Mouse (Mus musculus): Measurements from ENCODE around the gene Hoxd12.

Gene Hoxd12

GRCm38 (mm10) chr2:74706393-74706960 lies 31.7 kb downstream of the Hoxd12 start:
- DNase-seq (ENCODE audit: extremely low read depth, insufficient read length, low spot score) = no peak

GRCm38 (mm10) chr2:74707599-74707998 lies 32.8 kb downstream of the Hoxd12 start:
- DNase-seq (ENCODE audit: extremely low read depth, insufficient read length, low spot score) = no peak

DNA sequence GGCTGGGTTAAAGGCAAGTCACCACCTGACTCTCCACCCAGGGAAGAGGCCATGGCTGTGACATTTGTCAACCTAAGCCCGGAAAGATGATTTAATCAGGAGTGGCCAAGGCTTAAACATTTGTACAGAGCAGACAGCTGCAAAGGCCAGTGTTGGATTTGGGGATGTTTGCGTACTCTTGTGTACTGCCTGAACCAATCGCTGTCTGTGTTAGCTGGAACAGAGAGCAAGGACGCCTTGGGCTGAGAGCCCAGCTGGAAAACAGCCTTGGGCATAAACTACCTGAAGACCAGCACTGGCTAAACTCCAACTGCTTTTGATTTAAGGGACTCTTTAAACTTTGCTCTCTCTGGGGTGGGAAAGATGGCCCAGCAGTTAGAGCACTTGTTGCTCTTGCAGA lies 33.9 kb downstream of the Hoxd12 start:
- no peak for DNase-seq (ENCODE audit: extremely low read depth, insufficient read length, low spot score)

- DNase-seq (ENCODE audit: extremely low read depth, insufficient read length, low spot score) = no peak
These were observed 34.9 kb downstream of the Hoxd12 start for GRCm38 (mm10) chr2:74709465-74710419.

- DNase-seq (ENCODE audit: extremely low read depth, insufficient read length, low spot score) = no peak
These were observed 36.2 kb downstream of the Hoxd12 start for GRCm38 (mm10) chr2:74710929-74711543.

- DNase-seq (ENCODE audit: extremely low read depth, insufficient read length, low spot score) = no peak
These were observed 37.2 kb downstream of the Hoxd12 start, which contains the start of the genes Hoxd3 and Hoxd4 for GRCm38 (mm10) chr2:74711721-74712621. Hoxd3 (plus strand) TSS chr2:74711927. Hoxd4 (plus strand) TSS chr2:74711929.

DNA sequence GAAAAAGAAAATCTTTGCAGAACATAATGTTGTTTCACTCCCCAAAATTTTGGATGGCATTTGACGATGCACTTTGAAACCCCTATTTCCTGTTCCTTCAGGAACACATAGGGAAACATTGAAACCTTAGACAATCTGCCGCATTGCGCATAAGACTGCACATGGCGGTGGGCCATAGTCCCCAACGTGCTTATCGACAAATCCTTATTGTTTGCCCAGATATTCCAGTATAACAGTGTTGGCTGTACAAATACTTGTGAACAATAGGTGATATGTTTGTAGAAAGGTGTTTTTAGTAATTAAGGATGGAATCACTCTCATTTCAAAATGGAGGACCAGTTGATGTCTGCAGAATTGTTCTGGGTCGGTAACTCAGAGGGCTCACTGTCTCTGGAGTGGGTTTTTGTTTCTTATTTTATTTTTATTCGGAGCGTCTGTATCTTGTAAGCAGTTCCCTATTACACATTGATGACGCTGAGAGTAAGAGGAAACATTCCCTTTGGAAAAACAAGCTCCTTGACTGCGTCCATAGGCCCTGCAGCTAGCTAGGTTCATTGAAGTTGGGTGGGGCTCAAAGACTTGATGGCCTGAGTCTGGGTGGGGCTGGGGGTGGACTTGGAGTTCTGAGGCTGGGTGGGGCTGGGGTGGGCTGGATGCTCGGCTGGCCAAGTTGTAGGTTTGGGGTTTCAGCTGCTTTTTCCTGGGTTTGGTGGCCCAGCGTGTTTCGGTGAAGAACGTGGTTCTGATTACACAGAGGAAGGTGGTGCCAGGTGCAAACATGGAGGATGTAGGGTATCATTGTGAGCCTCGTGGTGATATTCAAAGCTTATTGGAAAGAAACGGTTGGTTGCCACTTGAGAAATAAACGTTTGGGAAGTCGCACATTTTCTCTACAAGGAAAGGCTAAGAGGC lies 38.7 kb downstream of the Hoxd12 start:
- no peak for DNase-seq (ENCODE audit: extremely low read depth, insufficient read length, low spot score)

GRCm38 (mm10) chr2:74714156-74714789 lies 39.5 kb downstream of the Hoxd12 start:
- no peak for DNase-seq (ENCODE audit: extremely low read depth, insufficient read length, low spot score)

GRCm38 (mm10) chr2:74714881-74715280 lies 40.1 kb downstream of the Hoxd12 start:
- DNase-seq (ENCODE audit: extremely low read depth, insufficient read length, low spot score) = no peak

GRCm38 (mm10) chr2:74715504-74716241 lies 40.9 kb downstream of the Hoxd12 start:
- DNase-seq (ENCODE audit: extremely low read depth, insufficient read length, low spot score) = peak; percentile 82

DNA sequence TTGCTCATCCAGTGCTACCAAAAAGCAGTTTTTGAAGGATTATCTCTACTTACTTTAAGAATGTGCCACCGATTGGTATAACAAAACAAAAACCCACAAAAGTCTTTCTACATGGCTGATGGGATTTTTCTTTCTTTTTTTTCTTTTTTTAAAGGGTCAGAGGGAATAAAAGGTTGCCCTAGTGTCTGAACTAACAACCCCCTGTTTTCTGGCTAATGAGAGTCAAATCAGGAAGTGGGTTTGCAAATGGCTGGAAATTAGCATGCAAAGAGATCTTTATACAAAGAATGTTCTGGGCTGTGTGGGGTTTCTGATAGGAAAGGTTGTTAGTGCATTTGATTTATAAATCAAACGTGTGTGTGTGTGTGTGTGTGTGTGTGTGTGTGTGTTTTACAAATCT lies 45.6 kb downstream of the Hoxd12 start:
- no peak for DNase-seq (ENCODE audit: extremely low read depth, insufficient read length, low spot score)

GRCm38 (mm10) chr2:74720955-74721491 lies 46.2 kb downstream of the Hoxd12 start:
- no peak for DNase-seq (ENCODE audit: extremely low read depth, insufficient read length, low spot score)

GRCm38 (mm10) chr2:74721882-74722281 lies 47.1 kb downstream of the Hoxd12 start:
- no peak for DNase-seq (ENCODE audit: extremely low read depth, insufficient read length, low spot score)

- DNase-seq (ENCODE audit: extremely low read depth, insufficient read length, low spot score) = no peak
These were observed 48.1 kb downstream of the Hoxd12 start for GRCm38 (mm10) chr2:74722949-74723348.

DNA sequence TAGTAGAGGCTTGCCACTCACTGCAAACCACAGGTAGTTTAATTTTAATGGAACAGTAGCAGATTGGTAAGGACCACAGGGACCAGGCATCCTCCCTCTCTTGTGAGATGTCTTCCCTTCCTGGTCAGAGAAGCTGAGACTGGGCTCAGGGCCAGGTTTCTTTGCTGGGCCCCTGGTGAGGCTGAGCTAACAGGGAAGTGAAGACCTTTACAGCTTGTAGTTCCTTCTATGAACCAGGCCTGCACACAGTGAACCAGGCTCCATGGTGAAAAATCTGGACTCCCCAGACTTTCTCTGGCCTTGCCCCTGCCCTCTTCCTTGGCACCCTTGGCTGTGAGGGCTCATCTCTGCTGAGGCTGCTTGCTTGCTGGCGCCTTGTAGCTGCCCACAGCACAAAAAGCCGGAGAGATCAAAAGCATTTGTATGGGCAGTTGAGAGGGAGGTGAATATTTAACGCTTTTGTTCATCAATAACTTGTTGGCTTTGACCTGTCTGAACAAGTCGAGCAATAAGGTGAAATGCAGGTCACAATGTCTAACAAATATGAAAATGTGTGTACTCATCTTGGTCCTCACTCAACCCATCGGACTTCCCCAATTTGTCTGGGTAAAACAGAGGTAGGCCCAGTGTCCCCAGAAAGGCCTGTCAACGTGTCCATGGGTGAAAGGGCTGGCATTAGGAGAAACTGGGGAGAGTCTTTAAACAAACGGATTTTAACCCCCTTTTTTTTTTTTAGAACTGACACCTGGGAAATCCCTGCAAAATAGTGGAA lies 49.6 kb downstream of the Hoxd12 start:
- DNase-seq (ENCODE audit: extremely low read depth, insufficient read length, low spot score) = no peak

- no peak for DNase-seq (ENCODE audit: extremely low read depth, insufficient read length, low spot score)
These were observed 50.4 kb downstream of the Hoxd12 start for GRCm38 (mm10) chr2:74725171-74725570.

DNA sequence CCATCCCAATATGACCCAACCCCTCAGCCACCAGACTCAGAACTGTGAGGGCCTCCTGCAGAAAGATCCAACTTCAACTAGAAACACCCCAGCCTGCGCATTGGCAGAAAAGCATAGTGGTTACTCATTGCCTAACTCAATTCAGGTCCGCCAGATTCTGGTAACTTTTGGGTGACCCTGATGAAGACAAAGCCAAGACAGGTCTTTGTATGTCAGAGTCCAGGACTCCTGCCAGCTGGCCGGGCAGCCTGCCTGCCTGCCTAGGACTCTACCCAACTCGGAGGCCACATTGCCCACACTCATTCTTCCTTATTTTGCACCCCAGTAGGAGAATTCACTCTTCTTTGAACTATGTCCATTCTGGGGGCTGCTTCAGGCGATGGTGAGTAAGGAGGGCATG lies 51.7 kb downstream of the Hoxd12 start, which contains the start of gene Gm28230:
Gene Gm28230 (plus strand): TSS at position 178 of the 400 bp plus-strand sequence.
- DNase-seq (ENCODE audit: extremely low read depth, insufficient read length, low spot score) = no peak

Data from 3134 (cell line).